Mouse (Mus musculus): ENCODE results near the gene Pla2g1b. TPM values are rescaled to one million over a fixed set of nuclear protein-coding genes. Genes with fewer than 3 reads are reported as not detected.
"Not testable (repeated sequence)": the region's sequence is repeated elsewhere in the genome, so short reads cannot be mapped to it uniquely, and the experiment has no call there.

Pla2g1b gene
- total RNA-seq (2021), result not detected
- long read RNA-seq, experiment 1, result 0 reads
- long read RNA-seq, experiment 2, result 0 reads

- DNase-seq, result no peak
Measured at GRCm38 (mm10) chr5:115465642-115466420, at the start of gene Pla2g1b. Pla2g1b (plus strand) TSS chr5:115466262.

DNA sequence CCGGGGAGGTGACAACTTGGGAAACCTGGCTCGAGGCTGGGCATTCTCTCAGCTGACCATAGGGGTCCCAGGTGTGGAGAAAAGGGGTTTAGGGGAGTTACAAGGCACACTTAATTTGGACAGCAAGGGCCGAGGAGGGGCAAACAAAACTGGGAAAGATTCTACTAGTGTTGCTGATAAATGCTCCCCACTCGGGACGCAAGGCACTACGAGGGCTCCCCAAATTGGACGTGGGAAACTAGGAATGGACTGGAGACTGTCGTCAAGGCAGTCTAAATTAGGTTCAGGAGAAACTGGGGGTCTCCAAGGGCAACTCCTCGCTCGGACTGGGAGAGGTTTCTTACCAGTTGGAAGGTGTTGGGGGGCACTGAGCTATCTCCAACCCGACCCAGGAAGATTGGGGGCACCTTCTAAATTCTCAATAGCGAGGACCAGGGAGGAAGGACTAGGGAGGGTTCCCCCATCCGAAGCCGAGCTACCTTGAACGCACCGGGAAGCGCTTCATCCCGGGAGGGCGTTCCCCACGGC lies 37.2 kb upstream of the Pla2g1b start:
- DNase-seq, result no peak

GRCm38 (mm10) chr5:115429359-115430186 lies 36.5 kb upstream of the Pla2g1b start, which contains the start of gene Msi1:
Msi1 (plus strand) TSS chr5:115429599.
- DNase-seq, result peak; percentile 36

DNA sequence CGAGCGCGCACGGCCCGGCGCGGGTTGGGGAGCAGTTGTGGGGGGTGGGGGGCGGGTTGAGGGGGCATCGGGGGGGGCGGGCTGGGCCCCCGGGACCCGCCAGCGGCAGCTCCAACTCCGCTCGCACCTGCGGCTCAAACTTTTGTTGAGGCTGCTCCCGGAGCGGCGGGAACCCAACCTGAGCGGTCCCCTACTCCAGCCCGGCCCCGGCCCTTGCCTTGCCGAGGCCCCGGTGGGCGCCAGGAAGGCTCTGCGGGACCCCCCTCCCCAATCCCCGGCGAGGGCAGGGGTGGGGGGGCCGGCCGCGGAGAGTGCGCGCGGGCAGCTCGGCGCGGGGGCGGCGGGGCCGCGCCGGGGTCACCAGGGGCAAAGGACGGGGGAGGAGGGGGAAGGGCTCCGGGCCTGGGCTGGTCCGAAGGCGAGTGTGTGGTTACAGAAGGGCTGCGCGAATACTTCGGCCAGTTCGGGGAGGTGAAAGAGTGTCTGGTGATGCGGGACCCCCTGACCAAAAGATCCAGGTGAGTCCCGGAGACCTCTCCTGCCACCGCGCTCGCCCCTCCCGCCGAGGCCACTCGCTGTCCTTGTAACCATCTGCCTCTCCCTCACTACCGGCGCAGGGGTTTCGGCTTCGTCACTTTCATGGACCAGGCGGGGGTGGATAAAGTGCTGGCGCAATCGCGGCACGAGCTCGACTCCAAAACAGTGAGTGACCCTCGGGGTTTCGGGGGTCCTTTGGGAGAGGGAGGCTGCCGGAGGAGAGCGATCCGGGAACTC lies 35.7 kb upstream of the Pla2g1b start:
- peak; percentile 24 for DNase-seq

GRCm38 (mm10) chr5:115431061-115431897 lies 34.8 kb upstream of the Pla2g1b start:
- no peak for DNase-seq

DNA sequence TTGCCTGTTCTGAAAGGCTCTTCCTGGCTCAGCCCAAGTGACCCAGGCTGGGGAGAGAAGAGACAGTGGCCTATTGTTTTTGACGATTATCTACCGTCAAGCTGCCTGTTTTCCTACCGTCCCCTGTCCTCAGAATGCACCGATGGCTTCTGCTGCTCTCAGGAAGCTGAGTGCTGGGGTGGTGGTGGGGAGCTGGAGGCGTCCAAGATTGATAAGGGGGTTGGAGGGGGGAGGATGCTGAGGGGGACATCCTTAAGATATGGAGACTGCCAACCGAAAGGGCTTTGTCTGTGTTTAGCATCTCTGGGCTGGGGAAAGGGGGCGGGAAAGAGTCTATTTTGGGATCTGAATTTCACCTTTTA lies 34.2 kb upstream of the Pla2g1b start:
- DNase-seq, result no peak

- DNase-seq, result no peak
Measured at GRCm38 (mm10) chr5:115432395-115432794, 33.7 kb upstream of the Pla2g1b start.

DNA sequence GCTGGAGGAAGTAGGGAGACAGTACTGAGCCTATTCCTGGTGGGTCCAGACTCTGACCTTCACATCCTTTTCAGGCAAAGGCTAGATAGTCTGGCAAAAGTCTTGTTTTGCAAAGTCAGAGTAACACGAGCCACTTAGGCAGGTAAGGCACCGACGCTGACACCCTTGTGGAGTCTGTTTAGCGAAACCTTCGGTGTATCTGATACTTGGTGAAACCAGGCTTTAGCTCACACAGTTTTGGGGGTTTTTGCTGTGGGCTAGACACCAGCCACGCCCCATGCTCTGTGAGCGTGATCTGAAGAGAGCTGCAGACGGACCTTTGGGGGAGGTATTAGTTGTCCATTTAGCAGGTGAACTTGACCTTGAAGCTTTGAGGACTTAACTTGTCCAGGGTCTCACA lies 32.9 kb upstream of the Pla2g1b start:
- no peak for DNase-seq

DNA sequence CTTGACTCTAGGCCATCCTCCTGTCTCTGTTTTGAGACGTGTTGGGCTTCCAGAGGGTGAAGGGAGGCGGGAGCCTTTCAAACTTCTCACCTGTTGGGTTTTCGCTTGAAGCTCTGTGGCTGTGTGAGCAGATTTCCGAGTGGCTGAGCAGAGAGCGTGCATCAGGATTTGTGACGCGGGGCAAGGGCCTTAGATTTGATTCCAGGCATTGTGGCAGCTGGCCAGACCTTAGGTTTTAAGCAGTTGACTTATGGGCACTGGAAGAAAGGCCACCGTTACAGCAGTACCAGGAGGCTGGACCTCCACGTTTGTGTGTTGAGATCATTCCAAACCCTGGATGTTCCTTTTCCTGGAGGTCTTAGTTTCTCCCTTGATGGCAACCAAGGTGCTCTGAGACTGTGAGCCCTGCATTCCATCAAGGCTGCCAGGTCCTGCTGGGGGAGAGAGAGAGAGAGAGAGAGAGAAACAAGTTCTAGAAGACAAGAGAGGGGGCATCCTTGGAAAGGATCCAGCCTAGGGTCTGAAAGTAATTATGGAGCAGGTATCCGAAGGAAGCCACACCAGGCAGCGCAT lies 31.7 kb upstream of the Pla2g1b start:
- no peak for DNase-seq

GRCm38 (mm10) chr5:115434853-115435754 lies 31.0 kb upstream of the Pla2g1b start:
- DNase-seq, result no peak

DNA sequence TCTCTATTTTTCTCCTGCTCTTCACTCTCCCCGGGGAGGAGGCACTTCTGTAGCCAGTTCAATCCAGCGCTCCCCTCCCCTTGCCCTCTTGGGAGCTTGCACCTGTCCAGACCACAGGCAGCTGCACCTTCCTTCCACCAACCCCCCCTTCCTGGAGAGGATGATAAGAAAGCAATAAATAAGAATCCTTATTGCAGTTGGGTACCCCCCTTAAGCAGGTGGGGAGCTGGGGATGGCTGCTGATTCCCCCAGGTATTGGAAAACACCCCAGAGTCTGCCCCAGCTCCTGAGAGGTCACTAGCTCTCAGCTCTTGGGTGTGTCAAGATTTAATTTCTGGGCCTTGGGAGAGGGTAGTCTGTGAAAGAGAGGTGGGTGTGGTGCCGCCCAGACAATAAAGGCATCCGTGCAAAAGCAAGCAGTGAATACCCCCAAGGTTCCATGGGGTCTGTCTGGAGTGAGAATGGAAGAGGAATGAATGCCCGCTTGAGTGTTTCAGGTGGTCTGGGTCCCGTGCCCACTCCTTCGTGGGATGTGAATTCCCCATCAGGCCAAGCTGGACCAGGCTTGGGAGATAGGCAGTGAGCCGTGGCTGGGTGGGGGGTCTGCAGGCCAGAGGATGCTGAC lies 30.2 kb upstream of the Pla2g1b start:
- no peak for DNase-seq

GRCm38 (mm10) chr5:115436421-115437124 lies 29.5 kb upstream of the Pla2g1b start:
- DNase-seq, result peak; percentile 51

DNA sequence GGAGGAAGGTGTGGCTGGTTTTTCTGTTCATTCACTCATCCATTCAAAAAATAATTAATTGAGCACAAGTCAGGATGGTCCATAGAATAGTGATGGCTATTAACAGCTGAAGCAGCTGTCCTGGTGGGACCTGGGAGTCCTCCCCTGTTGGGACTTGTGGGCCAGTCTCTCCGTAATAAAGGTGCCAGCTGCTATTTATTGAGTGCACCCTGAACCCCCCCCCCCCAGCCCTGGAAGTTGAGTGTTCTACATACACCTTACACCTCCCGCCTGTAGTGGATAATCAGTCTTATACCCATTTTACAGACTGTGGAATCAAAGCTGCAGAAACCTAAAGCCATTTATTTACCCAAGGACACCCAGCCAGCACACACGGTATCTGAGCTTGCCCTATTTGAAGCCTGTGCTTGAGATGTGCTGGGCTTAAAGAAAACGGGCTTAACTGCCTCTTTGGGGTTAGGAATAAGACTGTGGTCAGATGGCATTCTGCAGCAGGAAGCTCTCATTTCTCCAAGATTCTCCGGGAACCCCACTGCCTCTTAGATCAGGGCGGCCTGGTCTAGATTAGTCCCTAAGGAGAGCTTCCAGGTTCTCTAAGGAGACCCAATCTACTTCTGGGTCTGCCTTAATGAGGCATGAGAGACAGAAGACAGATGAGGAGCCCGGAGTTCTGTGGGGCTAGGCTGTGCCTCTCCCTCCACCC lies 28.7 kb upstream of the Pla2g1b start:
- no peak for DNase-seq

GRCm38 (mm10) chr5:115437945-115438315 lies 28.1 kb upstream of the Pla2g1b start:
- DNase-seq, result no peak

DNA sequence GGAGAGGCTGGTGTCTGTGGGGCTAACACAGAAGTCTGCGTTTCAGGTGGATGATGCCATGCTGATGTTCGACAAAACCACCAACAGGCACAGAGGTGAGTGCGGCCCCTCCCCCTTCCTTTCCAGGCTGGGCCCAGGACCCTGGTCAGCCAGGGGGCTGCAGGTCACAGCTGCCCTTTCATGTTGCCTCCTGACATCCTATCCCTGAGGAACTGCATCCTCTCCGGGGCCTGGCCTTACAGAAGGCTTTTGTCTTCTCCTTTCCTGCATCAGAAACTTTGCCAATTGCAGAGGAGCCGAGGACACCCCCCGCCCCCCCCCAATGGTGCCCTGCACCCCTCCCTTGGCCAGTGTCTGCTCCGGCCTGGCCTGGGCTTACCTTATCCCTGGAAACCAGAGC lies 27.4 kb upstream of the Pla2g1b start:
- DNase-seq, result no peak

DNA sequence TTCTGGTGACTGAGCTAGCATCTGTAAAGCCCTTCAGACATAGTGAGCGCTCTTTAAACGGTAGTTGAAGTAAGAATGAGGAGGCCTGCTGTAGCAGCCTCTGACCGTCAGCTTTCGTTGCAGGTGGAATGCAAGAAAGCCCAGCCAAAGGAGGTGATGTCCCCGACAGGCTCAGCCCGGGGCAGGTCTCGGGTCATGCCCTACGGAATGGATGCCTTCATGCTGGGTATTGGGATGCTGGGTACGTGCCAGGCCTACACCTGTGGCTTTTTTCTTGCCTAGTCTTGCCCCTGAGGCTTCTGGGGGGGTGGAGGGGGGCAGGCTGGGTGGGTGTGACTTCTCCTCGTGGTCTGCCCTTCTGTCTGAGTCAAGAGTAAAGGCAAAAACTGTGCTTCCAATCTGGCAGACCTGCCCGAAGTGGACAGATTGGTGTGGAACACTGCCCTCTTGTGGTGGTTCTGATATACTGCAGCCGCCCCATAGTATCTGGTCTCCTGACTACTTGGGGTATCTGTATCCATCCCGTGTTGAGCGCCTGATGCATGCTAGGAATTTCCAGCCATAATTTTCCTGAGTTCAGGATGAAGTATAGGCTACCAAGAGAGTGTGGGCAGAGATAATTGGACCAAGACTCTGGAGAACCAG lies 24.7 kb upstream of the Pla2g1b start:
- peak; percentile 68 for DNase-seq

- DNase-seq, result not testable (repeated sequence)
Measured at GRCm38 (mm10) chr5:115442663-115443062, 23.4 kb upstream of the Pla2g1b start.

- no peak for DNase-seq
Measured at GRCm38 (mm10) chr5:115444130-115444529, 21.9 kb upstream of the Pla2g1b start.

Data from gastrocnemius, postnatal 10 days (tissue).